10 mouse cellular contexts compared by ENCODE assay signal in the genomic region with DNA sequence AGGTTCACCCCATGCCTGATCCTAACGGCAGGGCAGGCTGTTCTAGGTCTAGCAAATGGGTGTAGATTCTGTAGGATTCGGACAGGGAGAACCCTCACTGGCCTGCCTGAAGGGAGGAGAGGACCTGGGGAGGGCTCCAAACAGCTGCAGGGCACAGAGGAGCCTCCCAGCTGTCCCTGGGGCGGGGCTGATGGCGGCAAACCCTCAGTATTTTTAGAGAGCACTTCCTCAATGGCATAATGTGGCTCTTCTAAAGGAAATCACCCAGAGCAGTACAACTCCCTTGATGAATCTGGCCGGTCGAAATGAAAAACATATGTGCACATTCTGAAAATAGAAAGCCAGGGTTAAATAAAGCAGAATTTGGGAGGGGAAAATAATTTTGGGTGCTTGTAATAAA.
DNase-seq lines count a peak whose midpoint lies in the region; ATAC-seq lines count a peak whose summit lies in the region.
"Had no signal": no experiment of that assay in that cellular context is flagged by ENCODE, and none has a peak within 500 bp of the region (broad histone marks: within the 10 kb centered on the region; RNA-seq: fewer than 3 reads in every experiment).

No protein-coding gene starts in this region.

- no peak overlapping the region for H3K4me2 ChIP-seq in embryonic facial prominence, embryonic 11.5 days (ENCODE audit: low read depth, low read length)
- H3K4me2 ChIP-seq: lung, embryonic 15.5 days had no signal

- peak; percentile 98 for DNase-seq in heart, adult 11 months
- DNase-seq in heart, postnatal 25 days (ENCODE audit: low spot score) = no peak
- peak; percentile 57 for DNase-seq in embryonic facial prominence, embryonic 11.5 days (ENCODE audit: low spot score)
- peak; percentile 25 for DNase-seq in large intestine, adult 2 months (ENCODE audit: low read depth, low spot score)
- DNase-seq in splenic B cell, adult 2 months (ENCODE audit: low read depth, low spot score) = peak; percentile 38
- DNase-seq in right cerebral cortex, postnatal 25 days = no peak
- no peak for DNase-seq in frontal cortex, postnatal 25 days (ENCODE audit: low spot score in 2 of 2)
- DNase-seq in left cerebral cortex, postnatal 14 days (ENCODE audit: low spot score in 2 of 2) = no peak
- DNase-seq: cerebellum, adult 11-12 months had no signal

- ATAC-seq in embryonic facial prominence, embryonic 11.5 days (replicated peaks; ENCODE audit: insufficient number of reproducible peaks, low FRiP score, low TSS enrichment, low read depth) = 0 out of 2 replicates have a peak, but pooled peaks have one; percentile 10

- no peaks in the 10 kb centered on the region for H3K36me3 ChIP-seq in embryonic facial prominence, embryonic 11.5 days (replicated peaks; ENCODE audit: control insufficient read depth, insufficient read depth, low read depth, low read length)
- no peaks in the 10 kb centered on the region for H3K36me3 ChIP-seq in splenic B cell, adult 2 months (ENCODE audit: control insufficient read depth, insufficient read depth, low read length, poor library complexity, severe bottlenecking)
- H3K36me3 ChIP-seq: lung, embryonic 15.5 days had no signal

- no peaks in the 10 kb centered on the region for H3K27me3 ChIP-seq in embryonic facial prominence, embryonic 11.5 days (ENCODE audit: control insufficient read depth, insufficient read depth, low read length)
- H3K27me3 ChIP-seq in splenic B cell, adult 2 months (ENCODE audit: control insufficient read depth, insufficient read depth, low read length, poor library complexity, severe bottlenecking) = no peaks in the 10 kb centered on the region
- H3K27me3 ChIP-seq: lung, embryonic 15.5 days had no signal

- H3K9ac ChIP-seq in embryonic facial prominence, embryonic 11.5 days (replicated peaks; ENCODE audit: low read length) = no peak overlapping the region
- H3K9ac ChIP-seq: lung, embryonic 15.5 days had no signal

- H3K9me3 ChIP-seq in embryonic facial prominence, embryonic 11.5 days (replicated peaks; ENCODE audit: control insufficient read depth, low read length) = no peaks in the 10 kb centered on the region
- H3K9me3 ChIP-seq: lung, embryonic 15.5 days had no signal

- WGBS in embryonic facial prominence, embryonic 11.5 days = 29% methylated on average over 6 of the region's 6 CpGs
- WGBS in large intestine, adult 2 months = 31% methylated on average over 6 of the region's 6 CpGs

- intact Hi-C loops in heart, postnatal 25 days (cut with DNase I) = no loop called here
- intact Hi-C loops in left cerebral cortex, postnatal 14 days (cut with DNase I) = loop anchor here (10.0 kb wide), 1 partner anchor 294 kb away; no protein-coding TSS in a partner anchor

- H3K4me1 ChIP-seq in embryonic facial prominence, embryonic 11.5 days (ENCODE audit: control insufficient read depth, insufficient read depth, low read length) = no peaks in the 10 kb centered on the region
- H3K4me1 ChIP-seq: lung, embryonic 15.5 days had no signal

- H3K27ac ChIP-seq in embryonic facial prominence, embryonic 11.5 days (replicated peaks; ENCODE audit: low read depth, low read length) = no peak overlapping the region
- H3K27ac ChIP-seq: lung, embryonic 15.5 days had no signal

- H3K4me3 ChIP-seq in embryonic facial prominence, embryonic 11.5 days (ENCODE audit: low read depth, low read length) = no peak overlapping the region
- H3K4me3 ChIP-seq: lung, embryonic 15.5 days had no signal

Comparison
In these comparisons a context has a peak if more than half of its experiments do, and no peak if none do; other contexts are left out.
1. DNase-seq: peak in heart, adult 11 months (single experiment), embryonic facial prominence, embryonic 11.5 days (single experiment), large intestine, adult 2 months (single experiment) and splenic B cell, adult 2 months (single experiment); none in heart, postnatal 25 days (single experiment), right cerebral cortex, postnatal 25 days (single experiment), frontal cortex, postnatal 25 days (0 of 2) and left cerebral cortex, postnatal 14 days (0 of 2).